Mouse (Mus musculus): Measurements from ENCODE around the gene Rnf141.

The Rnf141 gene

DNA sequence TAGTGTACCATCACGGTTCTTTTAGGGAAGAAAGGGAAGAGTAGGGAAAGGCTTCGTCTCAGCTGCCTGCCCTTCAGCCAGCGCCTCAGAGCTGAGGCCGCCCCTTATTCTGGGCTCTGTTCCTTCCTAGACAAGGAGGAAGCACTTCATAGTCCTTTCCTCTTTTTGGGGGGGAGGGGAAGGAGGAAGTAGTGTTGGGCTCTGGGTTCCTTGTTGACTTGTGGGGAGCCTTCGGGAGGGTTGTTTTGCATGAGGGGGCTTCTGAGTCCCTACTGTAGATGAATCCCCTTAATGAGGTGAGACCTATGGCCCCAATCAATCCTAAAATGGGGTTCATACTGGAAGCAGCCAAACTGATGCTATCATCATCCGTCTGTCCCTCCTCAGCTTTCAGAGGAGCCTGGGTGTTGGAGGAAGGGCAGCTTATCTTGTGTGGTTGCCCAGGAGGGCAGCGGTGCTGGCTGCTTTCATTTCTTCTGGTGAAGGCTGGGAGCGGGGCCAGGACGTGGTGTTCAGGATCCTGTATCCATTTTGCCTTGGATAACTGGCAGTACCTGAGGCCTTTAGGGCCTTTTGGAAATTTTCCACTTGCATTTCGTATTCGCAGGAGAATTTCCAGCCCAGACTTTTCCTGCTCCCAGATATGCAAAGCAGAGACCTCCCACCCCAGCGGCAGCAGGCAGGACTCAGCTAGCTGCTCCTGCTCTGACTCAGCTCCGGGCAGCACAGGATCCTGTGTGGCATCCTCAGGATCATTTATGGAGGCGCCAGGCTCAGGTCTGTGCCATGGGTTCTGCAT lies 70.9 kb downstream of the Rnf141 start:
- Histone ChIP-seq H3K27me3 (ENCODE audit: control insufficient read depth, insufficient read depth, low read length, poor library complexity, severe bottlenecking) (no peaks in the 10 kb centered on the region), H3K36me3 (ENCODE audit: control insufficient read depth, insufficient read depth, low read length, poor library complexity, severe bottlenecking) (no peaks in the 10 kb centered on the region)
- DNase-seq (ENCODE audit: low read depth, low spot score): peak; percentile 67

DNA sequence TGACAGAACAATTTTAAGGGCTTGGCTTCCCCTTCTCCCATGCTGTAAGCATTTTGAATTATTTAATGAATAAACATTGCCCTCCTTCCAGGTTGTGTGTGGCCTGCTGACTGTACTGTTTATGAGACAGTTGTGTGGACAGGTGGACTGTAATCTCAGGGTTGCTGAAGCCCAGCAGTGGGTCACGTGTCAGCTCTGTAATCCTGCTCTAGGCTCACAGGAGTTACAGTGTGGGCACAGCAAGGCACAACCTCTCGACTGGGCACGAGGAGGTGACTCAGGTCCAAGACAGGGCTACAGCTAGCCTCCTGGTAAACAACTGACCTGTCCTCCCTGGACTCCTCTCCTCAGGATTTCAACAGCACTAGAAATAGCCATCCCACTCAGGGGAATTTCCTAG lies 71.9 kb downstream of the Rnf141 start:
- Histone ChIP-seq H3K27me3 (ENCODE audit: control insufficient read depth, insufficient read depth, low read length, poor library complexity, severe bottlenecking) (no peaks in the 10 kb centered on the region), H3K36me3 (ENCODE audit: control insufficient read depth, insufficient read depth, low read length, poor library complexity, severe bottlenecking) (no peaks in the 10 kb centered on the region)
- no peak for DNase-seq (ENCODE audit: low read depth, low spot score)

DNA sequence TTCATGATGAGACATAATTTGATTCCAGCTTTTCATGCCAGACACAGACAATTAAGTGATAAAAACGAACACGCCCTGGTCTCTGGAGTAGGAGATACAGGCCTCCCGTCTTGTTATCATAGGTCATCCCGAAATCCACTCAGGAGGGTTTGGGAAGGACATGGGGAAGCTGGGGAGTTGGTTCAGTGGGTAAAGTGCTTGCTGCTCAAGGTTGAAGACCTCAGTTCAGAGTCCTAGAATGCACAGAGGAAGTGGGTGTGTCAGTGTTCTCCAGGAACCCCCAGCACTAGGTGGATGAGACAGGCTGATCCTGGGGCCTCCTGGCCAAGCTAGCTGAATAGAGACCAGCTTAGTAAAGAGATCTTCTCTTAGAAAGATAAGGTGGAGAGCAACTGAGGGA lies 73.3 kb downstream of the Rnf141 start:
- no peak for DNase-seq (ENCODE audit: low read depth, low spot score)
- H3K27me3 ChIP-seq (ENCODE audit: control insufficient read depth, insufficient read depth, low read length, poor library complexity, severe bottlenecking): no peaks in the 10 kb centered on the region
- no peaks in the 10 kb centered on the region for H3K36me3 ChIP-seq (ENCODE audit: control insufficient read depth, insufficient read depth, low read length, poor library complexity, severe bottlenecking)

DNA sequence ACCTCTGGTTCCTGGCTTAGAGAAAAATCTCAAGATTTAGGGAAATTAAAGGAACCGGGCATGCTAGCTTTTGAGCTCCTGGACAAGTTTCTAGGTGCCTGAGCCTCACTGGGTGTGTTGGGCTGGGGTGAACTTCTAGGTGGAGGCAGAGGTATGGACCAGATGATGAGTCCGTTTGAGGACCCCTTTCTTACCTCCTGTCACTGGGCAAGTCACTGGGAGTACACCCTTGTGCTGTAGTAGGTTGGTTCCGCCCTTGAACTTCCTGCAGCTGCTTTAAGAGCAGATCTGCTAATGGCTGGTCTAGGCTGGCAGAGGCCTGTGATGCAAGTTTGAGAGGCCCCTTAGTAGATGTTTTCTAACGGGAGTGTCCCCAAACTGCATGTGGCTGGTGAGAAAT lies 75.2 kb downstream of the Rnf141 start:
- DNase-seq (ENCODE audit: low read depth, low spot score): peak; percentile 56
- Histone ChIP-seq H3K27me3 (ENCODE audit: control insufficient read depth, insufficient read depth, low read length, poor library complexity, severe bottlenecking) (no peaks in the 10 kb centered on the region), H3K36me3 (ENCODE audit: control insufficient read depth, insufficient read depth, low read length, poor library complexity, severe bottlenecking) (no peaks in the 10 kb centered on the region)

DNA sequence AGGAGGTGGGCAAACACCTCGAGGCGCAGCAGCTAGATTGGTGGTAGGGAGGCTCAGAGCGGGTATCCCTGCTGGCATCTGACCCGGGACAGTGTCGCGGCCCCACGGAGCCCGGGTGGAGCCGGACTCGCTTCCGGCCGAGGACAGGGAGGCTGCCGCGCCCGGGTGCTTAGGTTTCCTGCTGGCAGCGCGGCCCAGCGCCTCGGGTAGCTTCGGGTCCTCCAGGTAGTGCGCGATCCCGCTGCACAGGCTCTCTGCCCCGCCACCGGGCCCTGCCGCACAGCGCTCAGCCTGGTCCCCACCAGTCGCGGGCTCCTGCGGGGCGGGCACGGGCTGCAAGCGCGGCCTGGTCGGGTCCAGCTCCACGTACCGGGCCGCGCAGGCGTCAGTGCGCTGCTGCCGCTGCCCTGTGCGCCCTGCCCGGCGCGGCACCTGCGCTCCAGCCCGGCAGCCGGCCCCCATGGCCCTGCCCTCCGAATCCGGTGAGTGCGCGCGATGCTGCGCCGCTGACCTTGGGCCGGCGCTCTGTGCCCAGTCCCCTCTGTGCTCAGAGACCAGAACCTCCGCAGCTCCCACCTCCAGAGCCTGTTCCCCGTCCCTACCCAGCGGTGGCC lies 75.7 kb downstream of the Rnf141 start:
- Histone ChIP-seq H3K36me3 (ENCODE audit: control insufficient read depth, insufficient read depth, low read length, poor library complexity, severe bottlenecking) (no peaks in the 10 kb centered on the region), H3K27me3 (ENCODE audit: control insufficient read depth, insufficient read depth, low read length, poor library complexity, severe bottlenecking) (no peaks in the 10 kb centered on the region)
- peak; percentile 43 for DNase-seq (ENCODE audit: low read depth, low spot score)

DNA sequence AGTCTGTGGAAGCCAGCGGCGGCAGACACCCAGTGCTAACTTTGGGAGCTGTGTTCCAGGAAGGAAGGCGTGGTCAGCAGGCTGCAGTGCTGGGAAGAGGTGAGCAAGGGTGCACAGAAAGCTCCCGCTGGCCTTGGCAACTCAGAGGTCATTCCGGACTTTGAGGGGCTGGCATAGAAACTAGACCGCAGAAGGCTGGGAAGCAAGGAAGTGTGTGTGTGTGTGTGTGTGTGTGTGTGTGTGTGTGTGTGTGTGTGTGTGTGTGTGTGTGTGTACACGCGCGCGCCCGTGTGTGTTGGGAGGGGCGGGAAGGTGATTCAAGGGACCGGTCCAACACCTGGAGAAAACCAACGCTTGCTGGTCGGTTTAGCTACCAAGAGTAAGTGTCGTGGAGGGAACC lies 76.3 kb downstream of the Rnf141 start, which contains the start of gene Ampd3:
TSS of gene Ampd3 (plus strand) at position 206 of the 400 bp plus-strand sequence.
- no peak for DNase-seq (ENCODE audit: low read depth, low spot score)
- no peaks in the 10 kb centered on the region for H3K36me3 ChIP-seq (ENCODE audit: control insufficient read depth, insufficient read depth, low read length, poor library complexity, severe bottlenecking)
- no peaks in the 10 kb centered on the region for H3K27me3 ChIP-seq (ENCODE audit: control insufficient read depth, insufficient read depth, low read length, poor library complexity, severe bottlenecking)

DNA sequence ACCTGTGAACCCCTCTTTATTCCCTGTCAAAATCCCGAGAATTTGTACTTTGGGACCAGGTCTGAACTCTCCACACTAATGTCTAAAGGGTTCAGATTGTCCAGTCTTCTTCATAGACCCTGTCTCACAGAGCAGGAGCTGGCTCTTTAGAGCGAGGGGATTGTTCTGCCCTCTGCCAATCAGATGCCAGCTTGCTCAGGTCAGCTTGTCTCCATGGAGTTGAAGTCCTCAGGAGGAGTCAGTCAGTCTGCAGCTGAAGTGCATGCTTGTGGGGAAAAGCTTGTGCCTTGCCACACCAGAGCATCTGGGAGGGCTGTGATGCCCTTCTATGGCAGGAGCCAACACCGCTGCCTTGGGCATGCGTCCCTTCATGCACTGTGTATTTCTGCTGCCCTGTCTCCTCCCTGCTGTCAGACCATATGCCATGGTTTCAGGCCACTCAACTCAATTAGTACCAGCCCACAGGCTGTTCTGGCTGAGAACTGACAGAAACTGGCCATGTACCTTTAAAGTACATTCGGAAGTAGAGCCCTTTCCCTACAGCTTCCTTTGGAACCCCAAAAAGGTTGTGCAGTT lies 81.6 kb downstream of the Rnf141 start:
- DNase-seq (ENCODE audit: low read depth, low spot score): no peak
- Histone ChIP-seq H3K27me3 (ENCODE audit: control insufficient read depth, insufficient read depth, low read length, poor library complexity, severe bottlenecking) (no peaks in the 10 kb centered on the region), H3K36me3 (ENCODE audit: control insufficient read depth, insufficient read depth, low read length, poor library complexity, severe bottlenecking) (no peaks in the 10 kb centered on the region)

DNA sequence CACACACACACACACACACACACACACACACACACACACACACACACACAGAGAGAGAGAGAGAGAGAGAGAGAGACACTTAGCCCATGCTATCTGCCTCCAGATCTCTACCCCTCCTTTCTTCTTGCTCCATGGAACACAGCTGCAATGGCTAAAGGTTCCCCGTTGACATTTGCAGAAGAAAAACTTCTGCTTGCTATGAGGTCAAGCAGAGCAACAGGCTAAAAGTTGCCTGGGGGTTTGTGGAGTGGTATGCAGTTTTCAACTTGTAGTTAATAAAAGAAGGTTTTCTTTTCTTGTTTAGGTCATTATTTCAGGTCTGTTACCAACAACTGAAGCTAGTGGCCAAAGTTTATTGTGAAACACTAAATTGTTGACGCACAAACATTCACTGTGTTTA lies 87.8 kb downstream of the Rnf141 start:
- no peaks in the 10 kb centered on the region for H3K27me3 ChIP-seq (ENCODE audit: control insufficient read depth, insufficient read depth, low read length, poor library complexity, severe bottlenecking)

DNA sequence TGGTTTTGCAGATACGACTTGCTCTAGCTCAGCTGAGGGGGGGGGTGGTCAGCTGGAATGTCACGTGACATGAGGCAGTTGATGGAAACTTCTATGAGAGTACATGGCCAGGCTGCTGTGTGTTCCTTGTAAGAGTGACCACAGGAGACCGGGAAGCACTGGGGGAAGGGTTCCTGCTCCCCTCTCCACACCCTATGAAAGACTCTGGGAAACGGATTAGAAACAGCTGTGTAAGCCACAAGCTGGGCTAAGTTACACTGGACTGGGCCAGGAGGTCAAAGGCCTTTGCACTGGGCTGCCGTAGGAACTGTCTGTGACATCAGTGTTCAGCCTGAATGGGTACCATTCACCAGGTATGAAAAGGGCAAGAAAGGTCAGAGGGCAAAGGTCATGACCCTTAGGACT lies 90.3 kb downstream of the Rnf141 start:
- Histone ChIP-seq H3K27me3 (ENCODE audit: control insufficient read depth, insufficient read depth, low read length, poor library complexity, severe bottlenecking) (no peaks in the 10 kb centered on the region), H3K36me3 (ENCODE audit: control insufficient read depth, insufficient read depth, low read length, poor library complexity, severe bottlenecking) (no peaks in the 10 kb centered on the region)
- DNase-seq (ENCODE audit: low read depth, low spot score): no peak

More for the DNA sequence above, 87.8 kb downstream of the Rnf141 start:
- peak; percentile 43 for DNase-seq (ENCODE audit: low read depth, low spot score)
- no peaks in the 10 kb centered on the region for H3K36me3 ChIP-seq (ENCODE audit: control insufficient read depth, insufficient read depth, low read length, poor library complexity, severe bottlenecking)

DNA sequence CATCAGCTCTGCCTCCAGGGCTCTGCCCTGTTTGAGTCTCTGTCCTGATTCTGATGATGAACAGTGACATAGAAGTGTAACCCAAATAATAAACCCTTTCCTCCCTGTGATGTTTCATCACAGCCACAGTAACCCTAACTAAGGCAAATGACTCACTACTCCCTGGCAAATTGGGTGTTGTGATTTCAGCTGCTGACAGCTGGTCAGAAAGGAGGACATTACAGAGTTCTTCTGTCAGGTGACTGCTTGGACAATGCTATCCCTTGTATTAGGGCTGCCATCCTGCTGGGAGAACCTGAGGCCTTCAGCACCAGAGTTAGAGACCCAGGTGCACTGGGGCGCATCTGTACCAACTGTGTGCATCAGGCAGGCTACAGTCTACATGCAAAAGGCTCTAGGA lies 90.9 kb downstream of the Rnf141 start:
- Histone ChIP-seq H3K27me3 (ENCODE audit: control insufficient read depth, insufficient read depth, low read length, poor library complexity, severe bottlenecking) (no peaks in the 10 kb centered on the region), H3K36me3 (ENCODE audit: control insufficient read depth, insufficient read depth, low read length, poor library complexity, severe bottlenecking) (no peaks in the 10 kb centered on the region)
- no peak for DNase-seq (ENCODE audit: low read depth, low spot score)

DNA sequence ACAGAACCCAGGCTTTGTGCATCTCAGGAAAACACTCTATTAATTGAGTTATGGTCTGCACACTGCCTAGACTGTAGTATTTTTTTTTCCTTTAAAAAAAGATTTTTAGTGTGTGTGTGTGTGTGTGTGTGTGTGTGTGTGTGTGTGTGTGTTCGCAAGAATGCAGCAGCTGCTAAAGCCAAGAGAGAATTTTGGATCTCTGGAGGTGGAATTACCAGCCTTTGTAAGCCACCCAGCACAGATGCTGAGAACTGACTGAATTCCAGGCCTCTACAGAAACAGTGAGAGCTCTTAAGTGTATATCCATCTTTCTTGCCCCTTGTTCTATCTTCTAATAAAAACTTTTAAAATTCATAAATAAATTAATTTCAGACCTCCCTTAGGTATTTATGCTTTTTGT lies 92.6 kb downstream of the Rnf141 start:
- H3K36me3 ChIP-seq (ENCODE audit: control insufficient read depth, insufficient read depth, low read length, poor library complexity, severe bottlenecking): no peaks in the 10 kb centered on the region
- no peaks in the 10 kb centered on the region for H3K27me3 ChIP-seq (ENCODE audit: control insufficient read depth, insufficient read depth, low read length, poor library complexity, severe bottlenecking)
- DNase-seq (ENCODE audit: low read depth, low spot score): no peak

DNA sequence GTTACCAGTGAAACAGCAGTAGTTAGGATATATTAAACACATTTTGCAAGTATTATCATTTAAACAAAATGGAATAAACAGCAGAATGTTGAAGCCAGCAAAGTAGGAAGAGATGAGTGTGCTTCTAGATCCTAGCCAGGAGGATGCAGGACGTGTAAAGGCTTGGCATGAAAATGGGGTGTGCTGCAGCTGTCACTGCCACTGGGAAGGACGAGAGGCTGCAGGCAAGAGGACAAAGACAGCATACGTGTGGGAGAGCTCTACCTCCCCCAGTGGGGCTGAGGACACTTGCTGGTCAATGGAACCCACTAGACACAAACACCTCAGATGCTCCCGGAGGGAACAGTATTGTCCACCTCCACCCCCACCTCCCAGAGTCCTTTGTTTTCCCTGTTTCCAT lies 93.4 kb downstream of the Rnf141 start:
- no peak for DNase-seq (ENCODE audit: low read depth, low spot score)
- no peaks in the 10 kb centered on the region for H3K36me3 ChIP-seq (ENCODE audit: control insufficient read depth, insufficient read depth, low read length, poor library complexity, severe bottlenecking)
- H3K27me3 ChIP-seq (ENCODE audit: control insufficient read depth, insufficient read depth, low read length, poor library complexity, severe bottlenecking): no peaks in the 10 kb centered on the region

Measured in splenic B cell, adult 2 months (primary cell).